Mouse (Mus musculus) stomach, embryonic 14.5 days (tissue): Measurements from ENCODE around the gene Scaf1. TPM values are rescaled to one million over a fixed set of nuclear protein-coding genes. Genes with fewer than 3 reads are reported as not detected.

Source experiments
- ATAC-seq: fragments of 200-750 bp; cut with Nextera tagmentation; 2 replicates; pipeline ENCODE4 v1.8.0; 2017; ENCODE audit warnings: low read depth, moderate TSS enrichment; ENCODE audit not compliant: insufficient number of reproducible peaks, insufficient read depth, low FRiP score
- H3K27ac ChIP-seq: fragments of 300-500 bp; sonication (generic); 2 replicates; pipeline ENCODE4 v1.5.1; 2014; ENCODE audit warnings: mild to moderate bottlenecking, low read length, moderate library complexity, mixed read lengths
- H3K27me3 ChIP-seq: fragments of 300-500 bp; sonication (generic); 2 replicates; pipeline ENCODE4 v1.6.1; 2014; ENCODE audit warnings: low read length, control low read depth, mixed read lengths; ENCODE audit not compliant: control insufficient read depth, insufficient read depth
- H3K36me3 ChIP-seq: fragments of 300-500 bp; sonication (generic); 2 replicates; pipeline ENCODE4 v1.6.1; 2014; ENCODE audit warnings: mild to moderate bottlenecking, control low read depth, low read length, moderate library complexity, mixed read lengths; ENCODE audit not compliant: control insufficient read depth, insufficient read depth
- H3K4me1 ChIP-seq: fragments of 300-500 bp; sonication (generic); 2 replicates; pipeline ENCODE4 v1.6.1; 2014; ENCODE audit warnings: low read length, control low read depth, mixed read lengths; ENCODE audit not compliant: control insufficient read depth, insufficient read depth
- H3K4me2 ChIP-seq: fragments of 300-500 bp; sonication (generic); replicated peaks from 2 replicates; pipeline ENCODE4 v1.6.1; 2014; ENCODE audit warnings: low read depth, low read length, control low read depth
- H3K4me3 ChIP-seq: fragments of 300-500 bp; sonication (generic); 2 replicates; pipeline ENCODE4 v1.5.1; 2014; ENCODE audit warnings: low read depth, low read length, control low read depth
- H3K9ac ChIP-seq: fragments of 300-500 bp; sonication (generic); replicated peaks from 2 replicates; pipeline ENCODE4 v1.6.1; 2014; ENCODE audit warnings: low read depth, mild to moderate bottlenecking, control low read depth, low read length, moderate library complexity, mixed read lengths
- H3K9me3 ChIP-seq: fragments of 300-500 bp; sonication (generic); 2 replicates; pipeline ENCODE4 v1.6.1; 2016; ENCODE audit warnings: low read depth, low read length, control low read depth; ENCODE audit not compliant: control insufficient read depth
- WGBS: fragments of 180-500 bp; shearing (Covaris S2); extraction: QIAGEN DNeasy Blood & Tissue Kit; methylation state at CpG from one replicate; pipeline ENCODE4 v1.1.7; 2014; 5-methylcytosine and 5-hydroxymethylcytosine counted together
- microRNA-seq: library from miRNA; unstranded; fragments of <30 nt; microRNA quantifications from one replicate; pipeline ENCODE4, GENCODE M21; 2016
- polyA plus RNA-seq: library from polyadenylated mRNA; unstranded; fragments of >200 nt; fragmentation: Nextera tagmentation; extraction: Ambion mirVana; gene quantifications from 2 replicates; pipeline ENCODE4 v1.2.1, GENCODE M21; 2014

The Scaf1 gene
- polyA plus RNA-seq, 1 experiment from 2014 or later: 49.8 TPM

- no peaks in the 10 kb centered on the region; the same call in none of the 2 replicates for H3K4me1 ChIP-seq
- no peak overlapping the region for H3K4me2 ChIP-seq
- no peak for ATAC-seq
- no peak overlapping the region for H3K9ac ChIP-seq
- no peaks in the 10 kb centered on the region for H3K9me3 ChIP-seq
- no peak overlapping the region for H3K27ac ChIP-seq
- no peaks in the 10 kb centered on the region; the same call in 1 of the 2 replicates for H3K27me3 ChIP-seq
- no peak overlapping the region for H3K4me3 ChIP-seq
- peaks cover 6% of the 10 kb centered on the region; the same call in 1 of the 2 replicates for H3K36me3 ChIP-seq
- WGBS: 52% methylated on average over 6 of the region's 6 CpGs
Measured at GRCm38 (mm10) chr7:44956266-44956665, 59.9 kb downstream of the Scaf1 start.

DNA sequence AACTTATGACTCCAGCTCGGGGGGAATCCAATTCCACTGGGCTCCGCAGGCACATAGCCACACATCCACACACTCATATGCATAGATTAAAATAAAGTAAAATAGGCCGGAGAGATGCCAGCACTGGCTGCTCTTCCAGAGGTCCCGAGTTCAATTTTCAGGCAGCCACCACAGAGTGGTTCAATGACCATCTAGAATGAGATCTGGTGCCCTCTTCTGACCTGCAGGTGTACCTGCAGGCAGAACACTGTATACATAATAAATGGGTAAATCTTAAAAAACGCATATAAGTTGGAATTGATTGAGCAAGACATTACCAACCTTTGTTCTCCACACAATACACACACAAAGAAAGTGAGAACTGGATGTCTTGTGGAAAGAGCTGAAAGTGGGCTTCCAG, 60.5 kb downstream of the Scaf1 start:
- 54% methylated on average over 5 of the region's 5 CpGs for WGBS
- Histone ChIP-seq H3K27me3 (peaks cover 5% of the 10 kb centered on the region; the same call in 1 of the 2 replicates), H3K36me3 (no peaks in the 10 kb centered on the region; the same call in 1 of the 2 replicates), H3K9ac (no peak overlapping the region), H3K27ac (no peak overlapping the region), H3K4me2 (no peak overlapping the region), H3K4me1 (no peaks in the 10 kb centered on the region; the same call in none of the 2 replicates), H3K4me3 (no peak overlapping the region), H3K9me3 (no peaks in the 10 kb centered on the region)
- no peak for ATAC-seq

GRCm38 (mm10) chr7:44954091-44954885, 61.9 kb downstream of the Scaf1 start:
- 82% methylated on average over 12 of the region's 12 CpGs for WGBS
- ATAC-seq: no peak
- Histone ChIP-seq H3K36me3 (no peaks in the 10 kb centered on the region; the same call in 1 of the 2 replicates), H3K27me3 (peaks cover 7% of the 10 kb centered on the region; the same call in 1 of the 2 replicates), H3K4me1 (no peaks in the 10 kb centered on the region; the same call in none of the 2 replicates), H3K9ac (no peak overlapping the region), H3K9me3 (no peaks in the 10 kb centered on the region), H3K4me3 (no peak overlapping the region), H3K27ac (no peak overlapping the region), H3K4me2 (no peak overlapping the region)

DNA sequence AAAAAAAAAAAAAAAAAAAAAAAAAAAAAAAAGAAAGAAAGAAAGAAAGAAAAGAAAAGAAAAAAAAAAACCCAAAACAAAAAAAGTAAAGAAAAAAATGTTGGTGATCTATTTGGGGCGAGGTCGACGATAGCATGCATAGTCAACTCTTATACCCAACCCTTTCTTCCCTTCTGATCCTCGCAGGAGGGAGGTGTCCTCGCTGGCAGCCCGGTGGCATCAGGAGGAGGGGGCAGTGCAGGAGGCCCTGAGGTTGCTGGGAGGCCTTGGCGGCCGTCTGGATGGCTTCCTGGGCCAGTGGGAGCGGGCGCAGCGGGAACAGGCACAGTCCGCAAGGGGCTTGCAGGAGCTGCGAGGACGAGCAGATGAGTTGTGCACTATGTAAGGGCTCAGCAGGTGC, 62.6 kb downstream of the Scaf1 start:
- Histone ChIP-seq H3K4me2 (no peak overlapping the region), H3K9ac (no peak overlapping the region), H3K4me1 (no peaks in the 10 kb centered on the region; the same call in none of the 2 replicates), H3K36me3 (no peaks in the 10 kb centered on the region; the same call in 1 of the 2 replicates), H3K27ac (no peak overlapping the region), H3K27me3 (peaks cover 7% of the 10 kb centered on the region; the same call in 1 of the 2 replicates), H3K4me3 (no peak overlapping the region), H3K9me3 (no peaks in the 10 kb centered on the region)
- WGBS: 63% methylated on average over 14 of the region's 14 CpGs
- ATAC-seq: no peak

Small RNA genes lying within 50 kb of the gene (microRNA-seq; reads per million reads assigned to microRNA genes)
- gene Mir7054: 0.78 reads per million

Other genes starting within 250 kb of the Scaf1 start
- 54.2 and 56.6 TPM in 2 replicates for gene Nup62, start 200.3 kb downstream of the Scaf1 start, polyA plus RNA-seq
- 1.2 and 3.0 TPM in 2 replicates for gene Il4i1, start 200.0 kb downstream of the Scaf1 start, polyA plus RNA-seq
- gene Atf5, start 199.7 kb downstream of the Scaf1 start, polyA plus RNA-seq: 3.1 and 4.4 TPM in 2 replicates
- 43.6 and 54.9 TPM in 2 replicates for gene Akt1s1, start 167.4 kb downstream of the Scaf1 start, polyA plus RNA-seq
- 64.6 and 71.8 TPM in 2 replicates for gene Tbc1d17, start 167.3 kb downstream of the Scaf1 start, polyA plus RNA-seq
- 25.7 and 30.0 TPM in 2 replicates for gene Pnkp, start 159.2 kb downstream of the Scaf1 start, polyA plus RNA-seq
- 377 and 384 TPM in 2 replicates for gene Ptov1, start 146.6 kb downstream of the Scaf1 start, polyA plus RNA-seq
- gene Med25, start 123.7 kb downstream of the Scaf1 start, polyA plus RNA-seq: 65.2 and 79.4 TPM in 2 replicates
- 25.8 and 26.4 TPM in 2 replicates for gene Fuz, start 120.3 kb downstream of the Scaf1 start, polyA plus RNA-seq
- 67.3 and 72.1 TPM in 2 replicates for gene Ap2a1, start 86.9 kb downstream of the Scaf1 start, polyA plus RNA-seq
- 0.17 TPM in 2 replicates for gene Tsks, start 73.2 kb downstream of the Scaf1 start, polyA plus RNA-seq
- gene Cpt1c, start 41.5 kb downstream of the Scaf1 start, polyA plus RNA-seq: 24.7 and 25.0 TPM in 2 replicates
- 165 and 186 TPM in 2 replicates for gene Prmt1, start 29.8 kb downstream of the Scaf1 start, polyA plus RNA-seq
- 89.2 and 96.0 TPM in 2 replicates for gene Irf3, start 18.7 kb downstream of the Scaf1 start, polyA plus RNA-seq
- gene Bcl2l12, start 17.7 kb downstream of the Scaf1 start, polyA plus RNA-seq: 60.6 and 62.9 TPM in 2 replicates
- 71.0 and 75.0 TPM in 2 replicates for gene Rras, start 1.6 kb upstream of the Scaf1 start, polyA plus RNA-seq
- 13.7 and 17.8 TPM in 2 replicates for gene Prr12, start 36.5 kb upstream of the Scaf1 start, polyA plus RNA-seq
- gene Nosip, start 46.1 kb upstream of the Scaf1 start, polyA plus RNA-seq: 58.9 and 63.6 TPM in 2 replicates
- gene Prrg2, start 46.3 kb upstream of the Scaf1 start, polyA plus RNA-seq: 20.7 and 20.9 TPM in 2 replicates
- gene Rcn3, start 75.9 kb upstream of the Scaf1 start, polyA plus RNA-seq: 418 and 432 TPM in 2 replicates
- 78.6 and 79.9 TPM in 2 replicates for gene Fcgrt, start 87.5 kb upstream of the Scaf1 start, polyA plus RNA-seq
- 1,682 and 1,777 TPM in 2 replicates for gene Rps11, start 108.1 kb upstream of the Scaf1 start, polyA plus RNA-seq
- 1,622 and 1,649 TPM in 2 replicates for gene Rpl13a, start 112.4 kb upstream of the Scaf1 start, polyA plus RNA-seq
- gene Gm45713, start 119.9 kb upstream of the Scaf1 start, polyA plus RNA-seq: 0.65 and 0.83 TPM in 2 replicates
- gene Flt3l, start 120.1 kb upstream of the Scaf1 start, polyA plus RNA-seq: 2.1 and 2.9 TPM in 2 replicates
- 103 and 114 TPM in 2 replicates for gene Pih1d1, start 137.9 kb upstream of the Scaf1 start, polyA plus RNA-seq
- gene Aldh16a1, start 138.2 kb upstream of the Scaf1 start, polyA plus RNA-seq: 43.4 and 54.1 TPM in 2 replicates
- gene Slc17a7, start 147.6 kb upstream of the Scaf1 start, polyA plus RNA-seq: 0.20 TPM in 1 of 2 replicates, not detected in the other
- not detected in 2 replicates for gene Gfy, start 163.2 kb upstream of the Scaf1 start, polyA plus RNA-seq
- gene Pth2, start 164.6 kb upstream of the Scaf1 start, polyA plus RNA-seq: not detected in 2 replicates
- 0.22 and 0.55 TPM in 2 replicates for gene Ccdc155, start 188.5 kb upstream of the Scaf1 start, polyA plus RNA-seq
- gene Dkkl1, start 195.8 kb upstream of the Scaf1 start, polyA plus RNA-seq: 0.45 and 1.2 TPM in 2 replicates
- gene Tead2, start 199.4 kb upstream of the Scaf1 start, polyA plus RNA-seq: 155 and 167 TPM in 2 replicates
- 2.2 and 3.5 TPM in 2 replicates for gene Cd37, start 222.8 kb upstream of the Scaf1 start, polyA plus RNA-seq
- gene Slc6a16, start 224.7 kb upstream of the Scaf1 start, polyA plus RNA-seq: not detected in 2 replicates